Mouse (Mus musculus) 416B (cell line): ENCODE results near the gene 5530401A14Rik.

ENCODE experiments used
- DNase-seq: peaks from one replicate; pipeline ENCODE4 v3.0.0; 2011; ENCODE audit warnings: low read depth

The 5530401A14Rik gene

GRCm38 (mm10) chr11:81860250-81860972 lies at the start of gene 5530401A14Rik:
TSS of gene 5530401A14Rik (plus strand) at chr11:81860673.
- no peak for DNase-seq

- no peak for DNase-seq
Observed at GRCm38 (mm10) chr11:81814816-81815215, 45.7 kb upstream of the 5530401A14Rik start.

GRCm38 (mm10) chr11:81816531-81816930 lies 43.9 kb upstream of the 5530401A14Rik start:
- no peak for DNase-seq

DNA sequence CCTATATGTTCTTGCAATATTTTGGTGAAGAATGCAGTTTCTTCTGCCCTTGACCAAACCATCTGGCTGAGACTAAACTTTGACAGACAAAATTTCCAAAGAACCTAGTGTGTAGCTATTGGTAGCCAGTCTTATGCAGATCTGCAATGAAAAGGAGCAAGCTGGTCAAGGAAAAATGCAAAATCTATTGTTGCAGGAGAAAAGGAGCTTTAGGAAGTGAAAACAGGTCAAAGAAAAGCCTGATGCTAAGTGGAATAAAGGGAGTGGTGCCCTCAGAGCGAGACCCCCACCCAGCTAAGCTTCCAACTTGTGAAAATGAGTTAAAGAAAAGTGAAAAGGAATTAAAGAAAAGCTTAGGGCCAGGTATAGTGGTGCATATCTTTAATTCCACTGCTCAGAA lies 28.1 kb upstream of the 5530401A14Rik start:
- DNase-seq, result no peak

DNA sequence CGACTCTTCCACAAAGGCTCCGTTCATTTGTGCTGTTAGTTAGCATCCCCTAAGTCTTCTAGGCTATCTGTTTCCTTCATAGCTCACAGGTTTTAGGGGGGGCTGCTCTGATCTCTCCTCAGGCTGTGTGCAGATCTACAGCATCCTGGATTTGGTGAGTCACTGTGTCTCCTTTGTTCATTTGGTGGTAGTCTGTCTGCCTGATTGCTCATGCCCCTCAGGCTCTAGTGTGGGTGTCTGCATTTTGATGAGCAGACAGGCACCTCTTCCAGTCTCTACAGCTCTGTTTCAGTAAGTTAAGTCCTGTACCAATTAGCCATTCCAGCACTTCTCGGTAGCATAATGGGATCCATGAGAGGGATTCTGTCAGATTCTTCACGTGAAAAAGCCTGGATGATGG lies 22.0 kb upstream of the 5530401A14Rik start:
- no peak for DNase-seq

- no peak for DNase-seq
Observed at GRCm38 (mm10) chr11:81841001-81841400, 19.5 kb upstream of the 5530401A14Rik start.

DNA sequence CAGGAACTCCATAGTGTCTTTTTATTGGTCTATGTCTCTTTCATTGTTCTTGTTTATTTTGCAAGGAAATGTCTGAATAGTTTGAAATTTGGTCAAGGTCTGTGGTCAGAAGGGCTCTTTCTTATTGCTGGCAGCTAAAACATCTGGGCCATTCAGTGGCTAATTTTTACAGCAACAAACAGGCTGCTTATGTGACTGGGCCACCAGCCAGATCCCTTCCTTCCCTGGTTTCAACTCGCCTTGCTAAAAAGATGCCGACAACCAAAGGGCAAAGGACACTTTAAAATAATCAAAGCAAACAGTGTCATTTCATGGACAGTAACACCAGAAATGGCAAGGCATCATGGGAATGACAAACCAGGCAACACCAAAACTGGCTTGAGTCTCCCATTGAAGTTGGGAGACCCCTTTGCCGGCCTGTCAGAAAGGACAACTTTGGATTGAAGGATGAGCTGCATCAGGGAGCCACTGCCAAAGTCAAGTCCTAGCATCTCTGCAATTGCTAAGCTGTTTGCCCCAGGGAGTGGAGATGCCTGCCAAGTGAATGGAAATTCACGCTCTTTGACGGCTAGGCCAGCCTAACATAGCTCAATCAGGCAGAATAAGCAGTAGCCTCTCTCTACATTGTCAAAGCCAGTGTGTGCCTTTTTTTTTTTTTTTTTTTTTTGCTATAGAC lies 15.3 kb upstream of the 5530401A14Rik start:
- DNase-seq, result no peak

DNA sequence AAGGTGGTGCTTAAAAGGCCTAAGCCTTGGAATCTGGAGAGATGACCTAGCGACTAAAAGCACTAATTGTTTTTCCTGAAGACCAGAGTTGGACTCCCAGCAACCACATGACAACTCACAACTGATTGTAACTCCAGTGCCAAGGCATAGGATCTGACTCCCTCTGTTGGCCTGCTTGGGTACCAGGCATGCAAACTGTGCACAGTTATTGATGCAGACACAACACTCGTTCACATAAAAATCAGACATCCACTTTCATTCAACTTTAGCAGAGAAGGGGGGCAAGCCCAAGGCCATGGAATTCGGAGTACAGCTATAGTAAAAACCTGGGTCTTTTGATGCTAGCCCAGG lies 14.8 kb upstream of the 5530401A14Rik start:
- DNase-seq, result no peak

DNA sequence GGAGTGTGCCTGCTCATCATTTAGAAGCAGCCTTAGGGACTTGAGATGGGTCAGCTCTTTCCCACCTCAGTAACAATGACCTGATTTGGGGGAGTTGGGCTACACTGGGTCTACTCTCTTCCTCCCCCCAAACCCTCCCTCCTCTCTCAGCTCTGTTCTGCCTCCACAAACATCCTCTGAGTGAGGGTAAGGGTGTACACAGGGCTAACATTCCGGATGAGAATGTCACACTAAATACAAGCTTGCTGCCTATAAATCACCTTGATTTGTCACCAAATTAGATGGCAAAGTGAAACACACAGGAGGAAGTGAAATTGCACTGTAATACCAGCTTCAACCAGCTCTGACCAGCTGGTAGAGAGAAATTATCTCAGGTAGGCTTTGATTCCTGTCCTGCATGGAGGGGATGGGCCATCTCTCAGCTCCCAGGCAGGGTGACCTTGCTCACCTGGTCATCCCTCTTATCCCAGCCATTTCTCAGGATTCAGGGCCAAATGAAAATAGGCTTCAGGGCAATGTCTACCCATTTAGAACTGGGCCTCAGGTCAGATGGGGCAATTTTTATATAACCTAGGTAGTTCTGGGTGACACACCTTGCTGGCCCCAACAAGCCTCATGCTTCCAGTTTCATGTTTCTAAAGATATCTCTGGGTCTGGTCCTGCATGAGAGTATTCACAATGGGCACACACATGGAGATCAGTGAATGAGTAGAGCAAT lies 12.5 kb upstream of the 5530401A14Rik start:
- no peak for DNase-seq

GRCm38 (mm10) chr11:81865661-81866382 lies 5.3 kb downstream of the 5530401A14Rik start:
- DNase-seq, result no peak

DNA sequence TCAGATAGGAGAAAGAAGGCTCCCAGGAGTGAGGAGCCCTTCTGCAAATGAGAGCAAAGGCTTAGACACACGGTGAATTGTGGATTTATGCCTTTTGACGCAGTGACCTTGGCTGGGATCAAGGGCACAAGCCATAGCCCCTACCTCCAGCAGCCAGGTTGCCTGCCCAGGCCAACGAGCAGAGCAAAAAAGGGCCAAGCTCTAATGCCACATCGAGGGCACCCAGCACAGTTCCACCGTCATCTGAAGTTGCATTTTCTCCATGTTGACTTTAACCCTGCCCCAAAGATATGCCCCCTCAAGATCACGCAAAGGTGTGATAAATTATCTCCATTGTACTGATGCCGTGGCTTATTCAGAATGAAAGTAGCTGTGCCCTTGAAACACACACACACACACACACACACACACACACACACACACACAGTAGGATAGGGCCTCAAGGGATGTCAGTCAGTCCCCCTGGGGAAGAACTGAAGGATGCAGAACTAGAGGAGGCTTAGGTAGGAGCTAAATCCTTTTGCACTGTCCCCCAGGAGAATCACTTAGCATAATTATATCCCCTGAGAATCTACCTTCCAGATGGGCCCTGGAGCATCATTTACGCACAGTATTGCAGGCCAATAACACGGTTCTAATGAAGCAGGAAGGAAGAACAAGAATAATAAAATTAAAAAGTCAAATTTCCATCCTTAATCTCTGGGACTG lies 11.2 kb downstream of the 5530401A14Rik start:
- no peak for DNase-seq

- DNase-seq, result no peak
Observed at GRCm38 (mm10) chr11:81896511-81896910, 36.0 kb downstream of the 5530401A14Rik start.

DNA sequence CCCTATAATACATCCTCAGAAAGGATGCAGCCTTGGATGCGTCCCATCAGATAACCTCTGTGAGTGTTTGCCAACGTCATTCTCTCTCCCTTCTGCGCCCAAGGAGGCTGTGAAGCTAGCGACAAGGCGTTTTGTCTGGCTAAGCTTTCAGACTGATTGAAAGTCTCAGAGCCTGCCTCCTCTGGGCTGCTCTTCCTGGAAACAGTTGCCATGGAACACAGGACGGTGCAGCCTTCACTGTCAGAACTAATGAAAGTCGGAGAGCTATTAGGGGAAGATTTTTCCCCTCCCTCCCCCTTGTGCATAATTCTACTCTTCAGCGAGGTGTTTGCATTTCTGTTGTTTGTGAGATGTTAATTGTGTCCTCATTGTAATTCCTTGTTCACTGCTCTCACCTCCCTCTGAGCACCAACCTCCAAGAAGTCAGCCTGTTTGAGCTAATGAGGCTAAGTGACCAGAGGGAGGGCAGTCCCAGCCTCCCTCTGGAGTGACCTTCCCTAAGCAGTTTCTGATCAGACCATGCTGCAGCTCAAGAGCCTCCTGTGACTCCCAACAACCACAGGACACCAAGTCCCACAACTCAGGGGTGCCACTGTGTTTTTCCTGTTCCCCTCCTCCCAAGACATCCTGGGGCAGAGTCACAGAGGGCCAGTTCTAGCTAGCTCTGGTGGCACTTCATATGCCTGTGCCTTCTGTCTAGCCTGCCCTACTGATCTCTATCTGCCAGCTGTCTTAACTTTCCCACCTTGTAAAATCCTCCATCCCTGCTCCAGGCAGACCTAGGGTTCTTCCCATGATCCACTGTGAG lies 37.3 kb downstream of the 5530401A14Rik start:
- DNase-seq, result no peak

DNA sequence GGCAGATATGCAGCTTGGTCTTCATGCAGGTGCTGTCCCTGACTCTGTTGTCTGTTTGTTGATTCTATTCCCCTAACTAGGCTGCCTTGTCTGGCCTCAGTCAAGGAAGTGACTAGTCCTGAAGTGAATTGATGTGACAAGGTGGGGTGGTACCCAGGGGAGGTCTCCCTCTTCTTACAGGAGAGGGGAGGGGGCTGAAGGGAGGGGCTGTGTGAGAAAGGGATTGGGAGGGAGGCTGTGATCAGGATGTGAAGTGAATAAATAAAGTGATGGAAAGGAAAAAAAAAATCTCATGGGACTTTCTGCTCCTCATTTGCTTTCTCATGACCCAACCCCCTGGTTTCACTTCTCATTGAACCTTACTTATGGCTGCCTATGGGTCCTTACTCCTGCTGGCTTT lies 41.8 kb downstream of the 5530401A14Rik start:
- DNase-seq, result no peak

GRCm38 (mm10) chr11:81908760-81909159 lies 48.3 kb downstream of the 5530401A14Rik start:
- DNase-seq, result no peak

GRCm38 (mm10) chr11:81909397-81909894 lies 49.0 kb downstream of the 5530401A14Rik start:
- DNase-seq, result no peak

GRCm38 (mm10) chr11:81913071-81913470 lies 52.6 kb downstream of the 5530401A14Rik start:
- no peak for DNase-seq

GRCm38 (mm10) chr11:81915501-81915900 lies 55.0 kb downstream of the 5530401A14Rik start:
- DNase-seq, result no peak

DNA sequence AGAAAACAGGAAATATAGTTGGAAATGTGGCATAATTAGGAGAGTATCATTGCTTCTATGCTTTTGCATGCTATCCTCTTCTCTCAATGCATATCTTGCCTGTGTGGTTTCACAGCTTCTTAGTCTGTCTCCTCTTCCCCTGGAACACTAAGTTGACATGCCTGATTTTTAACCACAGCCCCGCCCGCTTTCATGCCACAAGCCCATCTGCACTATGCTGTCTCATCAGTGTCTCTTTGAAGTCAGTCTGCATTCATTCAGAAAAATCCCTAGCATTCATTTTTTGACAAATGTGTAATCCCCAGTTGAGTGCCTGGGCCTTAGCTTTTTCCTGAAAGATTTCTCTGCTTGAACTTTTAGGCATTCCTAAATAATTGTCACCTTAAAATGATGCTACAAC lies 62.6 kb downstream of the 5530401A14Rik start:
- DNase-seq, result peak; percentile 4

DNA sequence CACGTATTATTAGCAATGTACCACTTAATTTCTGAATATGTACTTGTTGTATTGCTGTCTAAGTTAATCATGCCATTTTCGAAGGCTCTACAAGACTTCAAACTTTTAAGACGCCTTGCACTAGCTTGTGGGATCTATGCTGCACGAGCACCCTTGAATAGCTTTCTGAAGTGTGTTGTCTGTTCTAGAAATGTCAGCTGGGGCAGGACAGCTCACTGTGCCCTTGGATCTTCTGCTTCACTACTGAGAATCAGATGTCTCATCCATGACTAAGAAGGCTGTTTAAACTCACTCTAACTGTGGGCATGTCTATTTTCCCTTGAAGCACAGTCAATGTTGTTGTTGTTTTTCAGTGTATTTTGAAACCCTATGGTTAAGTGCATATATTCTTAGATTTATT lies 63.2 kb downstream of the 5530401A14Rik start:
- no peak for DNase-seq

- DNase-seq, result no peak
Observed at GRCm38 (mm10) chr11:81926393-81926792, 65.9 kb downstream of the 5530401A14Rik start.
